Mouse (Mus musculus): ENCODE data around the gene Npas2. TPM values are rescaled to one million over a fixed set of nuclear protein-coding genes. Genes with fewer than 3 reads are reported as not detected.

The Npas2 gene
- total RNA-seq, 2 experiments from 2014 or later = 0.32 to 5.8 TPM

Small RNA genes lying within 50 kb of the gene (microRNA-seq; reads per million reads assigned to microRNA genes)
- gene Mir6349 (ENCODE audit: borderline replicate concordance in 2 of 2) = 0 reads per million in 2 experiments

Other genes starting within 250 kb of the Npas2 start
- gene Pdcl3, start 208.1 kb upstream of the Npas2 start, total RNA-seq (2021) = 10 to 100 TPM; 58.6 to 58.7 TPM
- gene Rpl31, start 174.1 kb downstream of the Npas2 start, total RNA-seq (2021) = 100 to 1,000 TPM; 500 to 523 TPM